Mouse (Mus musculus) ES-E14 (cell line): ENCODE measurements at regions not wholly inside any gene's neighbourhood (a gene's known extent, or its start where the extent isn't known, plus 50 kb on each side); places are given as distances from the start of the nearest gene placed in this dataset.

Experiments used
- HCFC1 ChIP-seq: IDR thresholded peaks from 2 replicates; pipeline ENCODE4 v1.6.1; 2012; ENCODE audit warnings: low read length, inconsistent platforms, borderline replicate concordance; ENCODE audit not compliant: insufficient read depth
- MAFK ChIP-seq: IDR thresholded peaks from 2 replicates; pipeline ENCODE4 v1.6.1; 2014; ENCODE audit warnings: mild to moderate bottlenecking, low read depth, low read length, inconsistent platforms; ENCODE audit not compliant: insufficient read depth
- ZC3H11A ChIP-seq: IDR thresholded peaks from 2 replicates; pipeline ENCODE4 v1.6.1; 2012; ENCODE audit warnings: low read depth, mild to moderate bottlenecking, inconsistent platforms, low read length, borderline replicate concordance
- ZNF384 ChIP-seq: IDR thresholded peaks from 2 replicates; pipeline ENCODE4 v1.6.1; 2012; ENCODE audit warnings: low read depth, low read length, inconsistent platforms

DNA sequence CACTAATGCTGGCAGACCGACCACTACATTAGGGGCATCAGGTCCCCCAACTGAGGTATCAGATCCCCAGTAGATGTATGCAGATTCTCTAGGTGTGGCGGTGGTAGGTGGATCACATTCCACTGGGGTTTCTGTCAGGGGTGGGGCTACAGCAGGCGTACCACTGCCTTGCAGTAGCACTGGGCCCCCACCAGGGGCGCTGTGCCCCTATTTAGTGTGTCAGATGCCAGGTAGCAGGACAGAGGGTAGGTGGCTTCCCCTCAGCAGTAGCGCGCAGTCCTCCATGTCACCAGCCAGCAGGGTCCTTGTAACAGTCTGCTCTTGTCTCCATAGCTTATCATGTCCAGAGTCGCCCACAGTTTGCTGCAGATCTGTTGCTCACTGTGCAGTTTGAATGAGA lies 169.9 kb upstream of the Kcnab2 start:
- TF ChIP-seq ZC3H11A: no peak
- no peak for TF ChIP-seq MAFK
- no peak for TF ChIP-seq ZNF384
- no peak for TF ChIP-seq HCFC1
